Mouse (Mus musculus): ENCODE measurements around the gene Mob4.

GRCm38 (mm10) chr1:55085781-55086366 is 45.2 kb upstream of the Mob4 start:
- TF ChIP-seq POLR2A (IDR thresholded peaks at IDR 0.05; ENCODE audit: low read depth, low read length) (no peak), CTCF (conservative IDR thresholded peaks at IDR 0.05; ENCODE audit: insufficient read depth, insufficient read length, low read depth, low read length) (no peak)

All from kidney, adult 2 months (tissue).